Mouse (Mus musculus) CH12F3 (cell line): Measurements from ENCODE around the gene Magi2.

ENCODE experiments used
- in situ Hi-C: fragments of 300-500 bp; cut with MboI; formaldehyde crosslinking; loops from 2 replicates; pipeline ENCODE4 v1.14.3; 2020; ENCODE audit warnings: low sequenced_read_pairs

Gene Magi2

DNA sequence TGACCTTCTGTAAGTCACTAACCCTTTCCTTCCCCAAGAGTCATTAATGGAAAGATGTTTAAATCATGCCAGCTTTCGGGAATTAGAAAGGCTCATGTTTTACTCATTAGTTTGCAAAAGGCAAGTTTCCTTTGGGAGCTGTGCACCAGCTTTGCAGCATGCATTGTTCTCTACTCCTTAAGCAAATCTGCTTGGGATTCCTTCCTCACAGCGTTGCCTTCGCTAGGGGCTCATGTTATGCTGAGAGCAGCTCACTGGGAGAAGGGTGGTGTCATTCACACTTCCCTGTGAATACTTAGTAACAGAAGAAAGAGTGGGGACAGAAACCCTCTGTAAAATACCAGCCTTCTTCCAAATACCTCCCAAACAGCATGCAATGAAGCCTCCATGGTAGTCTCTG is 1349.0 kb downstream of the Magi2 start:
- in situ Hi-C loops = no loop called here

DNA sequence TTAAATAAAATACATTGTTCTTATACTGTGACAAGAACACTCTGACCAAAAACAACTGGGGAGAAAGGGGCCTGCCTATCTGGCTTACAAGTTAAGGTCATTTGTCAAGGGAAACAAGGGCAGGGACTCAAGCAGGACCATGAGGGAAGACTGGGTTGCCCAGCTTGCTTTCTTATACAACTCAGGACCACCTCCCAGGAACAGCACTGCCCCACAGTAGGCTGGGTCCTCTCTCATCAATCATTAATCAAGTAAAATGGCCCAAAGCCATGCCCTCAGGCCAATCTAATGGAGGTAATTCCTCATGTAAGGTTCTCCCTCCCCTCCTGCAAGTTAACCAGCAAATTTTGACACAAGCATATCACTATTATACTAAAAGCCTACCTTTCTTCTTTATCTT is 1349.4 kb downstream of the Magi2 start:
- in situ Hi-C loops = no loop called here

DNA sequence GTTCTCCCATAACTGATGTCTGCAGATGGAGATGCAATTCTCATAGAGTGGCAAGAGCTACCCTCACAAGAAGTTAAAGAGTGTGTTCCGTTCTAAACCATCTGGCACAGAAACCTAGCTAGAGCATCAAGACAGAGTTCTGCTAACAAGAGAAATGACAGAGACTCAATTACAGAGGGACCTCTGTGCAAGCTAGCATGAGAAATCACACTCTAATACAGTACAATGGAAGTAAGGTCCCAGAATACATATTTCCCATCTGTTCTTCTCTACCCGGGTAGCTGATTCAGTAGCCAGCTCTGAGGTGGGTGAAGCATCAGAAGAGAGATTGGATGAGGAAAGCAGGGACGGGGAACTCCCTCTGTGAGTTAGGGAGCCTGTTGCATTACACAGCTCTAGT is 1351.8 kb downstream of the Magi2 start:
- in situ Hi-C loops = no loop called here

DNA sequence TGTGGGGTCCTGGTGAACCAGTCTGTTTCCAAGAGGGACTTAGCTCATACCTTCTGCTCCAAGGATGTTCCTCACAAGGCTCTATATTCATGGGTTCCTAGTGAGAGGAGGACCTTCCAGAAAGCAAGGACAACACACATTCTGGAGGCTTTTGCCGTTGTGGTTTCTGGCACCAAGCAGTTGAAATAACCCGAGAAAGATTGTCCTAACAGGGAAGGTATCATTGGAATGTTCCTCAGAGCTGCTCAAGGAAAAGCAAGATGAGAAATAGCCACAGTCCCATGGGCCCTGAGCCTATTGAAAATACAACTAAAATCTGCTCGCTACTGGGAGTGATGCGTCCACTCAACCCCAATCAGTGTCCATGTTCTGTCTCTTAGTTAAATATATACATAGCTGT is 1353.8 kb downstream of the Magi2 start:
- in situ Hi-C loops = no loop called here

DNA sequence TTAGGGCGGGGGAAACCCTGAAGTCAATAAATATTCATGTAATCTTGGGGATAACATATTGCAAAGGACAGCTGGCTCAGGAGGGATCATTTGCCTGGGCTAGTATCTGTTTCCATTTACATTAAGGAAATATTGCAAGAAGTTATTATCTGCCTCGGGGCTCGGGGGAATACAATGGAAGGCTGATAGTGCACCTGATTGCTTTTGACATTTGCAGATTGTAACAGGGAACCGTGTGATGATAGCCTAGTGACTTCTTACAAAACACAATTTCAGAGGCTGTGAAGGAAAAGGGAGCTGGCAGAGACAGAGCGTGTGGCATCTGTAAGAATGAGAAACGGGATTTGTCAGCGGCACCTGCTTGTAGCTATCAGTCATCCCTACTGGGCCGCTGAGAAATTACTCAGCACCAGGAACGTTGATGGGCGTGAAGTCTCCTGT is 1356.2 kb downstream of the Magi2 start:
- in situ Hi-C loops = no loop called here

DNA sequence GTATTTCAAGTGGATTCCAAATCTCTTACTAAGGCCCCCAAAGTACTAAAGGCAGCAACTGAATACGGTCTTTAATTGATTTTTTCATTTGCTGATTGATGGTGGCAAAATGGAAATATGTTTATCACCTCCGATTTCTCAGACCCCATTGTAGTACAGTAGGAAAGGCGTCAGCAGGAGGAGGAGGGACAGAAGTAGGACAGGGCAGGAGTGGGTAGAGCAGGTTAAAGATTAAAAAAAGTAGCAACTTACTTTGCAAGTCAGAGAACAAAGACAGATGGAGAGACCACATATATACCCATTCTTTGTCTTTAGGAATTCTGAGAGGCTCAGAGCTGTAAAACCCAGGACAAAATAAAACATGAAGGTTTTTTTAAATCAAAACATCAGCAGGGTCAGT is 1356.8 kb downstream of the Magi2 start:
- in situ Hi-C loops = no loop called here

DNA sequence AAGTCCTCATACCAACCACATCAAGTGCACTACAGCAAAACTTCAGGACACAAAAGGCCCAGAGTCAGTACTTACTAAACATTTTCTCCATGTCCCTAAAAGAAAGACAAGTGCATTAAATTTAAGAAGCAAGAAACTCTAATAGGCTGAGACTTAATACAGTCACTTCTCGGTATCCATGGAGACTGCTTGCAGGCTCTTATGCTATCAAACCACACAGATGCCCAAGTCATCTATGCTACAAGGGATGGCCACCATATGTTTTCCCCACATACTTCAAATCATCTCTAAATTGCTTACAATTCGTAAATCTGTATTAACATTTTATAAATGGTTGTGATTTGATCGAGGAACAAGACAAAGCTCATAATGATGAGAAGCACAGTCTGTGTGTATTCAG is 1357.9 kb downstream of the Magi2 start:
- in situ Hi-C loops = no loop called here

DNA sequence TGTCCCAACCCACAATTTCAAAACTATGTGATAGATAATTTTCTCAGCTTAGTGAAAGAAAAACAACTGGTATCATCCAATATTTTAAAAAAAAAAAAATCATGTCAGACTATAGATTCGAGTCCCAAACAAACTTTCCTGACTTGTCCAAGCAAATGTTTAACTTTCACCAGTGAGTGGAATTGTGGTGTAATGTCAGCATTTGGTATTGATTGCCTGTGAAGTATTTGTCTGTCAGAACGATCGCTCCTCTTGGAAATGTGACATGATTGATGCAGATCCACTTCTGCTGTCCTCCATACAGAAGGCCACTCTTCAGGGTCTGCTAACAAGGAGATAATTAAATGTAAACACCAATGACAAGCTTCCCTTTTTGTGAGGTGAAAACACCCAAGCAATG is 1362.9 kb downstream of the Magi2 start:
- in situ Hi-C loops = no loop called here

DNA sequence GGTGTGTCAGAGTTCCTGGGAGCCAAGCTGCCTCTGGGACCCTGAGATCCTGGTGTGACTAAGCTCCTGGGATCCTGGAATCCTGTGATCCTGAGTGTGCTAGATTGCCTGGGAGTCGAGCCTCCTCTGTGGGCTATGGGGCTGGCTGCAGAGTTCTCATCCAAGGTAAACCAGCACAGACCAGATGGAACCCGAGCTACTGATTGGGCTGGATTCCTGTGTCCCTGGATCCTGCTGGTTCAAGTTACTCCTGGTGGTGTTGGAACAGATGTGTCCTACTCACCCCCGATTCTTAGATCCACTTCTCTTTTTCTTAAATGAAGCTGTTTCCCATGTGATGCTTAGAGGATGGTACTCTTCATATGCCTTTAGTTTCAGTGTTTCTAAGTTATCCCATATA is 1371.4 kb downstream of the Magi2 start:
- in situ Hi-C loops = no loop called here

DNA sequence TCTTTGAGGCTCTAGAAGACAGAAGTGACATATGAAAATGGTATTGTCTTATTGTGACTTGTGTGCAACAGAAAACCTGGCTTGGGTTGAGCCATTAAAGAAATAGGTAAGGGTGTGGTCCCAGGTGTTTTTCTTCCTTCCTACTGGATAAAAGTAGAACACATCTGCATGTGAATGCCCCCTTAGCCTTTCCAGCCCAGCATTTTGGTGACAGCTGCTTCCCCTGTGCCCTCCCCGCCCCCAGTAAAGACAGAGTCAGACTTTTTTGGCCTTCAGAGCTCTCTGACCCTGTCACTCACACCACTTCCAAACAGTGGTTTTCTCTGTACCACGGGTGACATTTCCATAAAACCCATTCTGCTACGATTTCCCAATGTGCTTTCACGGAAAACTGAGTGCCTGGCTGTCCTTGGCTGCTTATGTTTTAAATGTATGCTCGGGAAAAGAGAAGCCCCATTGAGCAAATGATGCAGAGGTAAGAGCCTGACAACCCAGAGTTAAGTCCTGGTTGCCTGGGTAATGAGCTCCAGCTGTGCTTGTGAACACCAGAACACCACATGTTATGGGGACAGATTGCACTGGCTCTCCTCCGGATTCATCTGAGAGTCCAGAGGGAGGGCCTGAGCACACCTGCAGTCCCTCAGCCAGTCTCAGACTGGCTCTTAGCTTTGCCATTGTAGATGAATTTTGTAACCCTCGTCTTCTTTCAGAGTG is 1377.1 kb downstream of the Magi2 start:
- in situ Hi-C loops = no loop called here

DNA sequence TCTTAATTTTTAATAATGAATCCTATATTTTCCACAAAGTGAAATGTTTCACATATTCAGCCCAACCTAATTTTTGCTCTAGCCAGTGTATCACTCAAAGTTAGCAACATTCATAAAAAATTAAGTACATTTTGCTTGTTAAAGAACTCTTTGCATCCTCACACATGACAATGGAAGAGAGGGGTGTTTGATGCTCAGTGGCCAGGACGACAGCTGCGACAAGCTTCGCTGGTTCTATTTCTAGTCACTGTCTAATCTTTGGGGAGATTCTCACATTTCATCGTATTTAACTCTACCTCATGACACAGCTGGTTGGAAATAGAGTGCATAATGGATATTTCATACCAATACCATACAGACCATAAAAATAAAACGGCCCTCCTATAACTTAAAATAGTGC is 1379.7 kb downstream of the Magi2 start:
- in situ Hi-C loops = no loop called here

DNA sequence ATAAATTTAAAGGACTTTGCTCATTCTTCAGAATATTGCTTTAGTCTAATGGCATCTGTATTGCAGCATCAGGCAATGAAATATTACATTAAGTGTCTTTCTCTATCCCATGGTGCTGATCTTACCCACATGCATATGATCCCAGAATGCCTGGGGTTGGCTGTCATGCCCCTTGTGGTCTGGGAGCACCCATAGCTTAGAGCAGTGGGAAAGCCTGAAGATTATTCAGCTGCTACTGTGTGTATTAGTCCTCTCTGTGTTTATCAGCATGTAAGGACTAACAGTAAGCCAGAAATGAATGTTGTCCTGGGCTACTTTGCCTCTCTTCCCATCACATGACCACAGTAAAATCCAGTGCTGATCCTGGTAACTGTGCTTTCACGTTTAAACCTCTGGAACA is 1380.7 kb downstream of the Magi2 start:
- in situ Hi-C loops = no loop called here

DNA sequence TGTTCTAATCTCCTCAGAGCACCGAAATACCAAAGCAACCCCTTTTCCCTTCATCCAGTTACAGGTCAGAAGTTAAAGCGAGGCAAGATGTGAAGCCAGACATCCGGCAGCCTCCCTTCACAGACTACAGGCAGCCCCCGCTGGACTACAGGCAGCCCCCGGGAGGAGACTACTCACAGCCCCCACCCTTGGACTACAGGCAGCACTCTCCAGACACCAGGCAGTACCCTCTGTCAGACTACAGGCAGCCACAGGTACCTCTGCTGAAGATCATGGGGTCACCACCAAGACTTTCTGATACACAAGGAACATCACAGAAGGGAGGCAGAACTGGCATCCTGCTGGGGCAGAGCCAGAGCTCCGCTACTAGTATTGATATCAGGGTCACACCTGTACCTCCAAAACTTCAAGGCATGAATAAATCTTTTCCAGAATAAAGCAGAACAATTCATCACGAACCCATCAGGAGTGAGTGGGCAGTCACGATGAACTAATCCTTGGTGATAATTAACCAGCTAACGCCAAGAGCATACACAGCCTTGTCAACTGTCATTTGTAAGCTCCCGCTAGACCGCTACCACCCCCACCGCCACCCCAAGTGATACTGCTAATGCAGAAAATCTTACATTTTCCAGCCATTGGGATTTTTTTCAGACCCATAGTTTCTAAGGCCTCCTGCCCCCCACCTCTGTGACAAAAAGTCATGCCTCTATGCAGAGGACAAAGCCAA is 1382.5 kb downstream of the Magi2 start:
- in situ Hi-C loops = no loop called here

DNA sequence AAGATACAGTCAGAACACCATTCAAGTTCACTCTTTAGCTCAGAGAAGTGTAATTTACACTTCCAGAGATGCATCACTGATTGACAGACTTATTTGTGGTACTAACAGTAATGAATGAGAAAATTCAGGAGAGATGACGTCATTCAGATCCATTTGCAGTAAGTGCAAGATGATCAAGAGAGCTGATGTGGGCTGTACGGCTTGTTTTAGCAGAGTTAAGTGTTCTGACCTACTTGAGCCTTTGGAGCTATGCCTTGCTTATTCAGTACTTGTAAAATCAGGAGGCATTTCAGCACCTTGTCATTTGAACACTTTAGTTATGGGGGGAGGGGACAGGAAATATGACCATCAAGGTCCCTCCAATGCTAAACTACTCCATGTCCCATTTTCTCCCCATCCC is 1383.8 kb downstream of the Magi2 start:
- in situ Hi-C loops = no loop called here

DNA sequence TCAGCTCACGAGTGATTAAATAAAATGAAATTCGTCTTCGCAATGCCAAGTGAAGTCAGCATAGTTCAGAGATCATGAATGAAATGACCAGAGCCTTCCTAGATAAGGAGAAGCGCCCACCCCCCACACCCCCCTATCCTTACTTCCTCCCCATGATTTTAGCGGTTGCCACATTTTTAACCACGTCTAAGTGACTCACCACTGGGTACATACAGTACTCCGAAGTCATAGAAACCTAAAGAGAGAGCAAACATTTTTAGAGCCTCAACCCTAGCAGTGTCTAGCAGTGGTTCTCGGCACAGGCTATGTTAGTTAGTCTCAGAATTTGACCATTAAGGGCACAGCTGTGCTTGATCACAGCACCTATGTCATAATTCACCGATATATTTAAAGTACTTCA is 1385.8 kb downstream of the Magi2 start:
- in situ Hi-C loops = no loop called here

DNA sequence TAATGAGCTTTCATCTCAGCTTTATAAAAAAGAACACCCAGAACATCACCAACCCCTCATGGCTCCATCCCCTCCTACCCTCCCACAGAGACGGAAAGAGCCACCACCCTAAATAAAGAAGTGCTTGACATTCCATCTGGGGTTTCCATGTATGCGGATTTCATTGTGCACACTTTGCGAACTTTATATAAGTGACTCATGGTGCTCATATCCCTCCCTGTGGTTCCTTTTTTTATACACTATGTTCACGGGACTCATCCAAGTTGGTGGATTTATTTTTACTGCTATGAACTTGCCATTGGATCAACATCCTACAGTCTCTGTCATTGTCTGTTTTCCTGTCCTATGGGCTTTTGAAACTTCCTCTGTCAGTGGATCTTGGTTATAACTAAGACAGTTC is 1388.1 kb downstream of the Magi2 start:
- in situ Hi-C loops = no loop called here

DNA sequence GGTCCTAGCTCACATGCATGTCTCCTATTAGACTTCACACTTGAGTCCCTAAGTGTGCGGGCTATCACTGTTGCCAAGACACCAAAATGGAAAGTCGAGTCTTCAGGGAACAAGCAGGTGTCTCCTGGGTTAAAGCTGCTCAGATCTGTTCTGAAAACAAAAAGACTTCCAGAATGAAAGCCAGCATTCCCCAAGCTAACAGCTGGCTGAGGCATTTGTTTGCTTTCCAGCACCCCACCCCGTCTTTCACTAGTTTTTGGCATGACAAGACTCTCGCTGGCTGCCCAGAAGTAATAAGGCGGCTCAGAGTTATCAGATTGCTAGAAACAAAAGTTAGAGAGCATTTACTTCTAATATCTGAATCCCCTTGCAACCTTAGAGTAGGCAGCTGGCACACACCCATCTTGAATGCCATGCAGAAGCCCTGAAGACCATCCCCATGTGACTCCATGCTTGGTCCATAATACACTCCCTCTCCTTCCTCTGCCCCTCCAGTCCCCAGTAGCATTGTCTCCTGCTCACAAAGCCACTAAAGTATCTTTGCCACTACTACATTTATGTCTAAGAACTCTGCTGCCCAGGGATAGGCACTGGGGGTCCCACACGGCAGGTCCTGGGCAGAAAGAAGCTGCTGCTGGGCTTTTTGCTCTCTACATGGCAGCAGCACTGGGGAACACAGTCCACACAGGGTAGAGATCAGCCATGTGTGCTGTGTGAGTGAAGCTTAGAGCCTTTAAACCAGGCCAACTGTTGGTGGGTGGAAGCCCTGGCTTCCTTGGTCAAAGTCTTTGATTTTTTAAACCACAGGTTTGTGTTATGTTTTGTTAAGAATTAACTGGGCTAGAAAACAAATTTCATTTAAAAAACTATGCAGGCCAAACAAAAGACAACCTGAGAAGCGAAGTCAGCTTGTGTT is 1394.0 kb downstream of the Magi2 start:
- in situ Hi-C loops = no loop called here

DNA sequence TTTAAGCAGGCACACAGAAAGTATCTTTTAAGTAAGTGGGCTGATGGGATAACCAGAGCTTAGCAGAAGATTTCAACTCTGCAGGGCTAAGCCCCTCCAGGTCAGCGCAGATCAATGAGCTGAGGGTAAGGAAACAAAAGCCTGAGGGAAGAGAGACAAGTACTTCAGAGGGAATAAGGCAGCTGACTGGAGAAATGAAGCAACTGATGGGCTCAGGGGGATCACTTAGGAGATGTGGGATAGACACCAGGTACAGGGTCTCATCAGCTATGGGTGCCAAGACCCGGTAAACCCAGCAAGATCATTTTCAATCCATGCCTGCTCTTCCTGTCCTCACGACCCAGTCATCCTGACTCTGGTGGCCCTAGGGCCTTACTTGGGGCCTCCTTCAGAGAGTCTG is 1395.6 kb downstream of the Magi2 start:
- in situ Hi-C loops = no loop called here

DNA sequence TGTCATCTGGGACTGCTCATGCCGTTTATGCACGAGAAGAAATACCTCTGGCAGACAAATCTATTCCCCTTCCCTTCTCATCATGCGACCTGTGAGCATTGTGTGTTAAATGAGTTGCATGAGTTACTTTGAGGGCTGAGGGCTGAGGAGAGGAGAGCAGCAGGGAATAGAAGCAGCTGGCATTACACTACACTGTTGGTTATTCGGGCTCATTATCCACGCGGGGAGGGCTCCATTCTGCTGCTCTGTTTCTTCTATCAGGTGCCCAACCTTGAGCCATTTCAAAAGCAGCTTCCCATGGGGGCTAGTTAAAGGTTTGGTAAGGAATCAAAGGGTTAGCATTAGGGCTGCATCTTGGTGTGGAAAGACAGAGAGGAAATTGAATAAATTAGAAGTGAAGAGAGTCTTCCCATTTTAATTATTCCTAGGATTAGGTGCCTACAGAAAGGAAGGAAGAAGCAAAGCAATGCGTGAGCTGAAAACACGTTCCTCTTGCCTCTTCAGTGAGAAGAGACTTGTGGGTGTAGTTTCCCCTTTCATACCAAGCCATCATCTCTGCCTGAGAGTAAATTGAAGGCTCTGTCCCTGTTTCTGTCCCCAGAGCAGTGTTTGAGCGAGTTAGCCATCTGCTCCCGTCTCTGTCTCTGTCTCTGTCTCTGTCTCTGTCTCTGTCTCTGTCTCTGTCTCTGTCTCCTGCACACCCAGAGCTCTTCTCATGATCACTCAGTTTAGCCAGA is 1396.2 kb downstream of the Magi2 start:
- in situ Hi-C loops = no loop called here

DNA sequence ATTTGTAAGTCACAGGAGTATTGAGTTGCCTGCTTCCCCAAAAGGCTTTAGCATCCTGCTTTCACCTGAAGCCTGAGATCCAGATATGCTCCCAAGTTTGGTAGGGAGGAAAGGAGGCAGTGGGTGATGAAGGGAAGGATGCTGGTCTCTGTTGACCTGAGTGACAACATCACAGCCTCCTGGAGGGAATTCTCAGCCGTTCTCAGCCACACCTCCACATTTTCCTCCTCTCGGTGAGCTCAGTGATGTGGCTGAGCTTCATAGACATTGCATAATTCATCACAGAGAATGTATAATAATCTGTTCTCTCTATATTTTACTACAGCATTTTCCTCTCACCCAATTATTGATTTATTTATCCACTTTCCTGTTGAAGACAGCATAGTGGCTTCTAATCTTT is 1398.3 kb downstream of the Magi2 start:
- in situ Hi-C loops = no loop called here
